Mouse (Mus musculus) lung, postnatal 25 days (tissue): ENCODE measurements around the gene Gm3149.
"Not testable (repeated sequence)": the region's sequence is repeated elsewhere in the genome, so short reads cannot be mapped to it uniquely, and the experiment has no call there.

Experiments
- DNase-seq: peaks from one replicate; pipeline ENCODE4 v3.0.0; 2022; ENCODE audit warnings: low spot score

The Gm3149 gene

DNA sequence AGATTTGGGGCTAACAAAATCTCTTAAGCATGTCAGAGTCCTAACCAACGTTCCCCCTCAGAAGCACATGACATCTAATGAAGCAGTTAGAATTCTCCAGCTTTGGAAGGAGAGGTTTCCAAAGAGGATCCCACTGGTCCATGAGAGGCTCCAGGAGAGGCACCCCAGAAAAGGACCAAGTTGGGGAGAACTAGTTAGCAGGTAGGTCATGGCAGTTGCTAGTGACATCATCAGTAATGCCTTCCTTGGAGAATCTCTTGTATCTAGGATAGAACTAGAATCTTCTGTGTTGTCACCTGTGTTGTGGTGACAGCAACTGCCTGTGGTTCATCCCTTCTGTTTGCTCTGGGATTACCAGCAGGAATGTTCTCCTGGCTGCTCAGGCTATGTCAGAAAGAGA, at the start of gene Gm3149:
Gene Gm3149, plus strand, starts transcription at position 301 of the 400 bp plus-strand sequence.
- not testable (repeated sequence) for DNase-seq

- not testable (repeated sequence) for DNase-seq
These were observed 47.7 kb upstream of the Gm3149 start for GRCm38 (mm10) chr14:4269238-4269950.

DNA sequence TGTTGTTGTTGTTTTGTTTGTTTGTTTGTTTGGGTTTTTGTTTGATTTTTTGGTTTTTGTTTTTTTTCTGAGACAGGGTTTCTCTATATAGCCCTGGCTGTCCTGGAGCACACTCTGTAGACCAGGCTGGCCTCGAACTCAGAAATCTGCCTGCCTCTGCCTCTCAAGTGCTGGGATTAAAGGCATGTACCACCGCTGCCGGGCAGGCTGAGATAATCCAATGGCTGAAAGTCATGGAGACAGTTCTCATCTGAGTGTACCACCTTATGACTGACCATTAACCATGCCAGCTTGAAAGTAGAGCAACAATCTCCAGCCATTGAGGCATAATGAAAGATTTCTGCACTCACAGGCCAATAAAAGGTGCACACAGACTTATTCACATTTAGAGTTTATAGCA, 37.3 kb upstream of the Gm3149 start:
- DNase-seq = not testable (repeated sequence)

DNA sequence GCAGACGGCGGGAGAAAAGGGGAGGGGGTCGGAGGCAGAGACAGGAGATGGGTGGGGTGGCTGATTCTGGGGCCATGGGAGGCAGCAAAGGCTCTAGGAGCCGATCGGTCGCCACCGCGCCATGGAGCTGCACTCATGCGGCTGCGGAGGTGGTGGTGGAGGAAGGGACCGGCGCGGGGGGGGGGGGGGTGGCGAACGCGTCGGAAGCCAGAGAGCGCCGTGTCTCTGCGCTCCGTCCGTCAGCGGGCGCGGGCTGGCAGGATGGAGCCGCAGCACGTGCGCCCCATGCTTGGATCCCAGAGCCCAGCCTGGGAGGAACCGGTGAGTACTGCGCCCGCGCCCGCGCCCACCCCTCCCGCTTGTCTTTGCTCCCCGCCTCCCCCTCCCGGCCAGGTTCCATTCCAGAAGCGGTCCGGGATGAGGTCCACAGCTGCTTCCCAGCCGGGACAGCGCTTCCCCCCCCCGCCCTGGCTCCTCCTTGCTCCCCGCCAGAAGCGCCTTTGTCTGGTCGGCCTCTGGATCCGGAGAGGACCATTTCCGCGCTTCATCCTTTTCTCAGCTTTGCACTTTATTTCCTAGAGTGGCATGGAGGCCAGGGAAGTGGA, 17.5 kb downstream of the Gm3149 start, which contains the start of gene 2610042L04Rik:
Gene 2610042L04Rik, plus strand, starts transcription at position 288 of the 605 bp plus-strand sequence.
- not testable (repeated sequence) for DNase-seq

- DNase-seq = not testable (repeated sequence)
These were observed 18.4 kb downstream of the Gm3149 start for GRCm38 (mm10) chr14:4335506-4335905.

GRCm38 (mm10) chr14:4368991-4369390, 51.9 kb downstream of the Gm3149 start:
- DNase-seq = not testable (repeated sequence)

DNA sequence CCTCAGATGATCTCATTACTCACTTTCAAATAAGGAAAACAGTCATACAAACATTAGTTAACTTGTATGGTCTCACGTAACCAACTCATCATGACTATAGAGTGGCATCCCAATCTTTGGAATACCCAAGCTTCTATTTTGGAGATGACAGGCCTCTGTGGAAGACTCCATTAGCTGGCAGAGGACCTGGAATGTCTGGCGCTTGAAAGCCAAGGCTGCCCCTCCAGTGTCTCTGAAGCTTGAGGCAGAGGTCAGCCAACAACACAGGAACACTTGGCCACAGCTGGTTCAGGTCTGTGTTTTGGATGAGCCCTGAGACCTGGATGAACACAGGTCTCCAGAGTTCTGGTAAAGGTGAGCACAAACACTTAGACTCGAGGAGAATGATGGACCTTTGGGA, 52.6 kb downstream of the Gm3149 start:
- DNase-seq = not testable (repeated sequence)
